Mouse (Mus musculus): Measurements from ENCODE around the gene Ap5z1. TPM values are rescaled to one million over a fixed set of nuclear protein-coding genes. Genes with fewer than 3 reads are reported as not detected.

The Ap5z1 gene
- polyA plus RNA-seq, 1 experiment = 50.6 TPM

DNA sequence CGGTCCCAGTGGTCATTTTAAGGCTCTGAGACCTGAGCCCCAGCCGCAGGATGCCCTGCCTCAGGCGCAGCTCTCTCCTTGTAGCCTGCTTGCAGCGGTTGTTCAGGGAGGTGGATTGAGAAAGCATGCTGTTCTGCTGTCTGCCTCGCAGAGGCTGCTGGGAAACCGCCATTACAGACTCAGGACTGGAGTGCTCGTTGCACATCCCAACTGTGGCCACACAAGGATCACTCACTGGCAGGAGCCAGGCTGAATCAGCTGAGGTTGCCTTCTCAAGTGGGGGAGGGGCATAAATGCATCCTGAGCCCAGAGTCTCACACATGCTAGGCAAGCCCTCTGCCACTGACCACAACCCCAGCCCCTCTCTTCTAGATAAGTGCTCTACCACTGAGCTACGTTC, 18.0 kb upstream of the Ap5z1 start:
- no peak for TF ChIP-seq CTCF (IDR thresholded peaks at IDR 0.05; ENCODE audit: insufficient read depth, low read length)
- no peak for TF ChIP-seq POLR2A (IDR thresholded peaks at IDR 0.05; ENCODE audit: borderline replicate concordance, extremely low read depth, low read depth, low read length)
- Histone ChIP-seq H3K4me1 (ENCODE audit: control insufficient read depth, insufficient read depth, low read length) (peaks cover 49% of the 10 kb centered on the region), H3K4me3 (replicated peaks; ENCODE audit: extremely low read depth, low read depth, low read length) (no peak overlapping the region)
- 57% methylated on average over 8 of the region's 8 CpGs for WGBS
- DNase-seq = no peak

DNA sequence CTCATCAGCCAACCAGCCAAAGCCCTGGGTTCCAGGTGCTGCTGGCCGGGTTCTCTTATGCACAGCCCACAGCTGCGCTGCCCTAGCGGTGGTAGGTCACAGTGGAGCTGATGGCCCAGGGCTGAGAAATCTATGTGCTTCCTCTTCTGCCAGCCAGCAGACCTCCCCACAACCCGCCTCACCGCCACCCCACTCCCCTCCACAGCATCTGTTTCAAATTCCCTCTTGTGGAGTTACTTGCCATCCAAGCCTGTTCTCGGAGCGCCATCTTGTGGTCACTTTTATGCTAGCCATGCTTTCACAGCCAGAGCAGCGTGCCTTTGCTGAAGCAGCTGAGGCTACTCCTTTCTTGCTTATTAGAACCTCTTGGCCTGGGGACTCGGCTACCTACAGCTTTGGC, 15.7 kb upstream of the Ap5z1 start:
- Histone ChIP-seq H3K4me1 (ENCODE audit: control insufficient read depth, insufficient read depth, low read length) (peaks cover 29% of the 10 kb centered on the region), H3K4me3 (replicated peaks; ENCODE audit: extremely low read depth, low read depth, low read length) (no peak overlapping the region)
- TF ChIP-seq POLR2A (IDR thresholded peaks at IDR 0.05; ENCODE audit: borderline replicate concordance, extremely low read depth, low read depth, low read length) = no peak
- TF ChIP-seq CTCF (IDR thresholded peaks at IDR 0.05; ENCODE audit: insufficient read depth, low read length) = peak; percentile 95
- WGBS = 7% methylated on average over 9 of the region's 9 CpGs
- peak; percentile 89 for DNase-seq

DNA sequence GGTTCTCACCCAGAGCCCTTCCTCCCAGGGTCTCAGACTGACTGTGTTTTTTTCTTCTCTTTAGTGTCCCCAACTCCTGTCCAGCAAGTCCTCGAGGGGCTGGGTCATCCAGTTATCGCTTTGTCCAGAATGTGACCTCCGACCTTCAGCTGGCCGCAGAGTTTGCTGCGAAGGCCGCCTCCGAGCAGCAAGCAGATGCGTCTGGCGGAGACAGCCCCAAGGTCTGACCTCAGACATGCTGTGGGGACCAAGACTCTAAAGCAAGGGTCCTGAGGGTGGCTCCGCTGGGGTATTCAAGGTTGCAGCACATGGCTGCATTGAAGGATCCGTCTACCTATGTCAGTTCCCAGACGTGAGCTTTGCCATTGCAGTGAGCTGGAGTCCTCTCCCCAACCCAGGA, 15.1 kb upstream of the Ap5z1 start:
- peaks cover 24% of the 10 kb centered on the region for H3K4me1 ChIP-seq (ENCODE audit: control insufficient read depth, insufficient read depth, low read length)
- 62% methylated on average over 12 of the region's 12 CpGs for WGBS
- TF ChIP-seq POLR2A (IDR thresholded peaks at IDR 0.05; ENCODE audit: borderline replicate concordance, extremely low read depth, low read depth, low read length) = no peak
- TF ChIP-seq CTCF (IDR thresholded peaks at IDR 0.05; ENCODE audit: insufficient read depth, low read length) = no peak
- no peak overlapping the region for H3K4me3 ChIP-seq (replicated peaks; ENCODE audit: extremely low read depth, low read depth, low read length)
- DNase-seq = no peak

DNA sequence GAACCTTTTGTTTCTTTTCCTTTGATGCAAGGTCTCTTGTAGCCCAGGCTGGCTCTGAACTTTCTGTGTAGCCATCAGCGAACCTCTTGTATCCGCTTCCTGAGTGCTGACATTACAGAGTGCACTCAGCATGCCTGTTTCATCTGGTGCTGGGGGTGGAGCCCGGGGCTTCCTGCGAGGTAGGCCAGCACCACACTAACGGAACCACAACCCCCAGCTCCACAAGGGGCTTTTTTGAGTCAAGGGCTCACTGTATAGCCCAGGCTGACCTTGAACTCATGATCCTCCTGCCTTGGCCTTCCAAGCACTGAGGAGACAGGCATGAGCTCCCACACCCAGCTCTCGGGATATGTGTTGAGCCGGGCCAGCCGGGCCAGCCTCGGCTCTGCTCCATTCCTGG, 12.9 kb upstream of the Ap5z1 start:
- WGBS = 94% methylated on average over 9 of the region's 9 CpGs

DNA sequence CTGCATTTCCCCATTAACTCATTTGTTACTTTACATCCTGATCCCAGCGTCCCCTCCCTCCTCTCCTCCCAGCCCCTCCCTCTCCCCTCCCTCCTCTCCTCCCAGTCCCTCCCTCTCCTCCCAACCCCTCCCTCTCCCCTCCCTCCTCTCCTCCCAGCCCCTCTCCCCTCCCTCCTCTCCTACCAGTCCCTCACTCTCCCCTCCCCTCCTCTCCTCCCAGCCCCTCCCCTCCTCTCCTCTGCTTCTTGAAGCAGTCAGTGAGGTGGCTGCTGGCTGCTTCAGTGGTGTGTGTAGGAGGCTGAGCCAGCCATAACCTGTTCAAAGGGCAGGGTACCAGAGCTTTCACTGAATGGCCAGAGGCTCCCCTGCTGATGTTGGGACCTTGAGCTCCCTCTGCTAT, 12.0 kb upstream of the Ap5z1 start:
- WGBS = 44% methylated on average over 1 of the region's 1 CpGs
- DNase-seq = no peak
- no peak for TF ChIP-seq POLR2A (IDR thresholded peaks at IDR 0.05; ENCODE audit: borderline replicate concordance, extremely low read depth, low read depth, low read length)
- no peak for TF ChIP-seq CTCF (IDR thresholded peaks at IDR 0.05; ENCODE audit: insufficient read depth, low read length)
- Histone ChIP-seq H3K4me1 (ENCODE audit: control insufficient read depth, insufficient read depth, low read length) (peaks cover 4% of the 10 kb centered on the region; the same call in 1 of the 2 replicates), H3K4me3 (replicated peaks; ENCODE audit: extremely low read depth, low read depth, low read length) (no peak overlapping the region)

More for the DNA sequence above, 12.9 kb upstream of the Ap5z1 start:
- H3K4me3 ChIP-seq (replicated peaks; ENCODE audit: extremely low read depth, low read depth, low read length) = no peak overlapping the region
- TF ChIP-seq POLR2A (IDR thresholded peaks at IDR 0.05; ENCODE audit: borderline replicate concordance, extremely low read depth, low read depth, low read length) = no peak
- TF ChIP-seq CTCF (IDR thresholded peaks at IDR 0.05; ENCODE audit: insufficient read depth, low read length) = no peak
- DNase-seq = no peak
- H3K4me1 ChIP-seq (ENCODE audit: control insufficient read depth, insufficient read depth, low read length) = peaks cover 4% of the 10 kb centered on the region; the same call in 1 of the 2 replicates

DNA sequence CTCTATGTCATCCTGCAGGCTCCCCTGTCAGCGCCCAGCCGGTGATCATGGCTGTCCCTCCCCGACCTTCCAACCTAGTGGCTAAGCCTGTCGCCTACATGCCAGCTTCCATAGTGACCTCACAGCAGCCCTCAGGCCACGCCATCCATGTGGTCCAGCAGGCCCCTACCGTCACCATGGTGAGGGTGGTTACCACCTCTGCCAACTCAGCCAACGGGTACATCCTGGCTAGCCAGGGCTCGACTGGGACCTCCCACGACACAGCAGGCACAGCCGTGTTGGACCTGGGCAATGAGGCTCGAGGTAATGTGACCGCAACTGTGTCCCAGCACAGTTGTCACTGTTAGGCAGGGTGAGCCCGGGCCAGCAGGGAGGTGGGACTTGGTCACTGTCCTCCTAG, 10.0 kb upstream of the Ap5z1 start:
- Histone ChIP-seq H3K4me1 (ENCODE audit: control insufficient read depth, insufficient read depth, low read length) (no peaks in the 10 kb centered on the region), H3K4me3 (replicated peaks; ENCODE audit: extremely low read depth, low read depth, low read length) (no peak overlapping the region)
- DNase-seq = no peak
- no peak for TF ChIP-seq POLR2A (IDR thresholded peaks at IDR 0.05; ENCODE audit: borderline replicate concordance, extremely low read depth, low read depth, low read length)
- no peak for TF ChIP-seq CTCF (IDR thresholded peaks at IDR 0.05; ENCODE audit: insufficient read depth, low read length)
- 93% methylated on average over 13 of the region's 13 CpGs for WGBS

DNA sequence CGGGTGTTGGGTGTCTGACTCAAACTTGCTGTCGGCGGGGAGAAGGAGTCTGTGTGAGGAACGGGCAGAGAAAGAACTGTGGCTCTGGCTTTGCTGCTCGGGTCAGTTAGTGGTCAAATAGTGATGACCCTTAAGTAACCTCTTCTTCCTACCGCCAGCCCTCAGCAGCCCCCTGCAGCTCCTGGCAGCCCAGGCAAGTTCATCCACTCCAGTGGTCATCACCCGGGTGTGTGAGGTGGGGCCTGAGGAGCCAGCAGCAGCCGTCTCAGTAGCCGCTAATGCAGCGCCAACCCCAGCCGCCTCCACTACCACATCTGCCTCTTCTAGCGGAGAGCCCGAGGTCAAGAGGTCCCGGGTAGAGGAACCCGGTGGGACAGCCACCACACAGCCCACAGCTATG, 7.4 kb upstream of the Ap5z1 start:
- H3K4me3 ChIP-seq (replicated peaks; ENCODE audit: extremely low read depth, low read depth, low read length) = no peak overlapping the region
- DNase-seq = no peak
- WGBS = 62% methylated on average over 15 of the region's 15 CpGs
- no peak for TF ChIP-seq POLR2A (IDR thresholded peaks at IDR 0.05; ENCODE audit: borderline replicate concordance, extremely low read depth, low read depth, low read length)
- no peaks in the 10 kb centered on the region for H3K4me1 ChIP-seq (ENCODE audit: control insufficient read depth, insufficient read depth, low read length)

DNA sequence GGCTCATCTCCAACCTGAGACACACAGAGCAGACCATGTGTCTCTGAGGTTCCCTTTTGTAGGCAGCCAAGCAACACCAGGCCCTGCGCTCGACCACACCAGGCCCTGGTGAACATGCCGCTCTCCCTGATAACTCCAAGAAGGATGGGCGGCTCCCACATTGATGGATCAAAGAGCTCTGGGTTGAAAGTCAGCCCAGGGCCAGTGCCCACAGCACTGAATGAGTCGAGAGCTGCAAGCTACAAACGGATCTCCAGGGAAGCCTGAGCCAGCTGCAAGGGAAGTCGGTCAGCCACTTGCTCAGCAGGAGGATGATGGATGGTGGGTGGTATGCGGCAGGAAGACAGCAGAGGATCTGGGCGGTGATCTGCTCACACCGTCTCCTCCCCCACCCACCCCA, 6.4 kb upstream of the Ap5z1 start:
- no peaks in the 10 kb centered on the region for H3K4me1 ChIP-seq (ENCODE audit: control insufficient read depth, insufficient read depth, low read length)
- TF ChIP-seq POLR2A (IDR thresholded peaks at IDR 0.05; ENCODE audit: borderline replicate concordance, extremely low read depth, low read depth, low read length) (no peak), CTCF (IDR thresholded peaks at IDR 0.05; ENCODE audit: insufficient read depth, low read length) (no peak)
- WGBS = 44% methylated on average over 10 of the region's 10 CpGs

DNA sequence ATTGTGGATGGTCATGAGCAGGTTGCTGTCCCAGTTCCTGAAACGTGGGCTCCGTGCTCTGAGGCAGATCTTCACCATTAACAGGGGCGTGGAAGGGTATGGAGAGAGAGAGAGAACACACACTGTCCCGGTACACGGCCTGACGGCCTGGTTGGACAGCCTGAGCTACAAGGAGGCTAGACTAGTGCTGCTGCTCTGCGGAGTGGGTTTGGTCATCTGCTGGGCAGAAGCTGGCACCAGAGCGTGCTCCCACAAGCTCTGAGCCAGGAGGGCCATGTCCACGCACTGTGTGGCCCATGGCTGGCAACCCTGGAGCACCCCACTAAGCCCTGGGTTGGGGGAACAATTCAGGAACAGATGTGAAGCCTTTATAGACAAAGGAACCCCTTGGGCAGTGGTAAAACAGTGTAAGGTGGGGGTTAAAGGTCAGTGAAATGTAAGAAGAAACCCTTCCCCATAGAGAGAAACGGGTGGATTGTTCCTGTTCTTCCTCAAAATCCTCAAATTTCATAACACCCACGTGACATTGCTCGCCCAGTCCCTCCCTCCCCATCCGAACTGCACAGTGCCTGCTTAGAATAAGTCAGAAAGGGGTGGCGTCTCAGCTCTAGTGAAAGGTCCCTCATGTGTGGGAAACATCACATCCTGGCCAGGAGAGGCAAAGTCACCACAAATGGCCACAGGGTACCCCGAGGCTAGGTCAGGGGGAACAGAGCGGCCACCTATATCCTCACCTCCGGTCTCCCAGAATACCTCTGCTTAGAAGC, 4.8 kb upstream of the Ap5z1 start:
- Histone ChIP-seq H3K4me1 (ENCODE audit: control insufficient read depth, insufficient read depth, low read length) (no peaks in the 10 kb centered on the region), H3K4me3 (replicated peaks; ENCODE audit: extremely low read depth, low read depth, low read length) (no peak overlapping the region)
- DNase-seq = no peak
- TF ChIP-seq CTCF (IDR thresholded peaks at IDR 0.05; ENCODE audit: insufficient read depth, low read length) (no peak), POLR2A (IDR thresholded peaks at IDR 0.05; ENCODE audit: borderline replicate concordance, extremely low read depth, low read depth, low read length) (no peak)
- WGBS = 84% methylated on average over 17 of the region's 17 CpGs

More for the DNA sequence above, 6.4 kb upstream of the Ap5z1 start:
- H3K4me3 ChIP-seq (replicated peaks; ENCODE audit: extremely low read depth, low read depth, low read length) = no peak overlapping the region
- DNase-seq = no peak

DNA sequence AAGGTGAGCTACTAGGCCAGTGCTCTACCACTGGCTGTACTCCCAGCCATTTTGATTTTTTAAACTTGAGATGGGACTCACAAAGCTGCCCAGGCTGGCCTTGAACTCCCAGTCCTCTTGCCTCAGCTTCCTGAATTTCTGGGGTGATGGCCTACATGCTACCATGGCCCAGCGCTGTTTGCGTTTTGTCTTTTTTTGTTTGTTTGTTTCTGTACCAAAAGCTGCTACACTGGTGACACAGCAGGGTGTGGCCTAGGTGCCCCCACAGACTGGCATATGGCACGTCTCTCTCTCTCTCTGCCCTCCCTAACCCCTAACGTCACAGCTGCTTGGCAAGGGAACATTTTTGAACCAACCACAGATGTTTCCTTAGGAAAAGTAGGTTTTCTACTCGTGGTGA, 3.9 kb upstream of the Ap5z1 start:
- no peak for TF ChIP-seq POLR2A (IDR thresholded peaks at IDR 0.05; ENCODE audit: borderline replicate concordance, extremely low read depth, low read depth, low read length)
- TF ChIP-seq CTCF (IDR thresholded peaks at IDR 0.05; ENCODE audit: insufficient read depth, low read length) = no peak
- H3K4me1 ChIP-seq (ENCODE audit: control insufficient read depth, insufficient read depth, low read length) = no peaks in the 10 kb centered on the region; the same call in 1 of the 2 replicates
- WGBS = 68% methylated on average over 5 of the region's 5 CpGs
- DNase-seq = no peak
- no peak overlapping the region for H3K4me3 ChIP-seq (replicated peaks; ENCODE audit: extremely low read depth, low read depth, low read length)

All from lung, adult 2 months (tissue).